ENCODE assay signal across 9 mouse cellular contexts in the genomic region with DNA sequence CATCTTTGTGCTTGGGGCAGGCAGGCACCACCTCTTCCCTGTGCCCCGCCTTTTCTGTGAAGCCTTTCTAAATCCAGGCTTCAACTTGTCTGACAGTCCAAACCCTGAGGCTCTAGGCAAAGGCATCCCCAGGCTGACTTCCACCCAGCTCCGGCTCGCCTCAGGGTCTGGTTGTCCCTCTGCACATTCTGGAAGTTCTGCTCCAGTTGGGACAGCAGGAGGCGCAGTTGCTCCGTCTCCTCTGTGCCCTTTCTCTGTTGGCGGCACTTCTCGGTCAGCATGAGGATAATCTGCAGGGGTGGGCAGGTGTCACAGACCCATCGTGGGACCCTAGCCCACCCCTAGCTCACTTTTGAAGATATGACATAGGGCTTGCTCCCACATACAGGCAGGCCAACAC. TPM values are rescaled to one million over a fixed set of nuclear protein-coding genes. Genes with fewer than 3 reads are reported as not detected.
DNase-seq lines count a peak whose midpoint lies in the region; ATAC-seq and TF ChIP-seq lines count a peak whose summit lies in the region.
"Had no signal": no experiment of that assay in that cellular context is flagged by ENCODE, and none has a peak within 500 bp of the region (broad histone marks: within the 10 kb centered on the region; RNA-seq: fewer than 3 reads in every experiment).

No protein-coding gene starts in this region.

- in situ Hi-C loops in ES-E14 (cut with MboI; ENCODE audit: low sequenced_read_pairs in 2 of 2, unreplicated experiment in 2 of 2): no loop called here

- peak; percentile 68 for TF ChIP-seq CTCF in olfactory bulb, adult 2 months (IDR thresholded peaks at IDR 0.05; ENCODE audit: insufficient read depth, low read depth, low read length)

- no peak overlapping the region for H3K9ac ChIP-seq in hindbrain, embryonic 16.5 days (ENCODE audit: low read depth, low read length)
- no peak overlapping the region for H3K9ac ChIP-seq in ES-E14 (ENCODE audit: insufficient read depth, low read depth, low read length, poor library complexity, severe bottlenecking)
- H3K9ac ChIP-seq: limb, embryonic 12.5 days had no signal

- H3K27ac ChIP-seq in hindbrain, embryonic 10.5 days: 0 out of 2 replicates have a peak overlapping the region, but pooled peaks have one; percentile 18
- H3K27ac ChIP-seq in hindbrain, embryonic 16.5 days (ENCODE audit: low read depth, low read length): no peak overlapping the region
- no peak overlapping the region for H3K27ac ChIP-seq in ES-E14 (ENCODE audit: insufficient read depth, low read depth, low read length, poor library complexity, severe bottlenecking)
- H3K27ac ChIP-seq in olfactory bulb, adult 2 months (ENCODE audit: insufficient read depth, low read depth, low read length): no peak overlapping the region
- H3K27ac ChIP-seq: limb, embryonic 12.5 days had no signal

- no peak overlapping the region for H3K4me3 ChIP-seq in hindbrain, embryonic 10.5 days
- H3K4me3 ChIP-seq in hindbrain, embryonic 16.5 days (ENCODE audit: low read length): no peak overlapping the region
- H3K4me3 ChIP-seq in ES-E14 (ENCODE audit: insufficient read depth in 1 of 2, low read depth in 1 of 2, low read length in 2 of 2, poor library complexity in 1 of 2, severe bottlenecking in 1 of 2): no peak overlapping the region
- no peak overlapping the region for H3K4me3 ChIP-seq in olfactory bulb, adult 2 months (ENCODE audit: insufficient read depth, low read depth, low read length)
- H3K4me3 ChIP-seq: limb, embryonic 12.5 days had no signal

- H3K36me3 ChIP-seq in hindbrain, embryonic 10.5 days: 0 out of 2 replicates have a peak, but pooled peaks cover 2% of the 10 kb centered on the region
- H3K36me3 ChIP-seq in hindbrain, embryonic 16.5 days (ENCODE audit: control insufficient read depth, insufficient read depth, low read length): no peaks in the 10 kb centered on the region
- peaks cover 3% of the 10 kb centered on the region; the same call in 1 of the 2 replicates for H3K36me3 ChIP-seq in ES-E14 (ENCODE audit: control insufficient read depth, insufficient read depth, low read length, poor library complexity, severe bottlenecking)
- H3K36me3 ChIP-seq: limb, embryonic 12.5 days had no signal

- no peaks in the 10 kb centered on the region for H3K9me3 ChIP-seq in hindbrain, embryonic 10.5 days
- no peaks in the 10 kb centered on the region for H3K9me3 ChIP-seq in hindbrain, embryonic 16.5 days (ENCODE audit: control insufficient read depth, low read length)
- H3K9me3 ChIP-seq in ES-E14 (ENCODE audit: control insufficient read depth, insufficient read depth, low read depth, low read length): no peaks in the 10 kb centered on the region
- H3K9me3 ChIP-seq: limb, embryonic 12.5 days had no signal

- H3K27me3 ChIP-seq in hindbrain, embryonic 10.5 days (ENCODE audit: insufficient read depth, poor library complexity, severe bottlenecking): peaks cover 15% of the 10 kb centered on the region
- H3K27me3 ChIP-seq in hindbrain, embryonic 16.5 days (replicated peaks; ENCODE audit: control insufficient read depth, insufficient read depth, low read length): no peaks in the 10 kb centered on the region

- WGBS in hindbrain, embryonic 10.5 days: 15% methylated on average over 8 of the region's 8 CpGs
- WGBS in hindbrain, embryonic 16.5 days: 17% methylated on average over 8 of the region's 8 CpGs
- WGBS in olfactory bulb, adult 2 months: 14% methylated on average over 8 of the region's 8 CpGs

- intact Hi-C loops in left cerebral cortex, postnatal 36 days (cut with DNase I): loop anchor here (2.0 kb wide), 1 partner anchor 78 kb away; no protein-coding TSS in a partner anchor

- no peak for ATAC-seq in hindbrain, embryonic 16.5 days

- DNase-seq in hindbrain, embryonic 10.5 days (ENCODE audit: low spot score): peak; percentile 69
- peak; percentile 67 for DNase-seq in ES-E14 (ENCODE audit: low read depth, low spot score)
- DNase-seq in cerebellum, postnatal 25 days: peak; percentile 83 to 87
- DNase-seq in heart, adult 8-10 months (ENCODE audit: low spot score): peak; percentile 62
- DNase-seq in left cerebral cortex, postnatal 36 days (ENCODE audit: low spot score in 2 of 2): peak; percentile 55 to 59
- peak; percentile 51 to 64 for DNase-seq in thymus, postnatal 10 days (ENCODE audit: low spot score in 2 of 2)

- TF ChIP-seq POLR2A in olfactory bulb, adult 2 months (IDR thresholded peaks at IDR 0.05; ENCODE audit: insufficient read depth, low read depth, low read length): no peak

- peaks cover 33% of the 10 kb centered on the region for H3K4me1 ChIP-seq in hindbrain, embryonic 10.5 days (replicated peaks)
- peaks cover 16% of the 10 kb centered on the region for H3K4me1 ChIP-seq in hindbrain, embryonic 16.5 days (ENCODE audit: control insufficient read depth, insufficient read depth, low read depth, low read length)
- peaks cover 5 to 17% of the 10 kb centered on the region in 2 experiments; a peak in 2 of 4 replicates for H3K4me1 ChIP-seq in ES-E14 (ENCODE audit: control insufficient read depth in 2 of 2, insufficient read depth in 2 of 2, low read length in 2 of 2, poor library complexity in 1 of 2)
- H3K4me1 ChIP-seq in olfactory bulb, adult 2 months (ENCODE audit: control insufficient read depth, insufficient read depth, low read length): peaks cover 23% of the 10 kb centered on the region

- no peak overlapping the region for H3K4me2 ChIP-seq in hindbrain, embryonic 16.5 days (ENCODE audit: low read length)
- H3K4me2 ChIP-seq: limb, embryonic 12.5 days had no signal

TF ChIP-seq in ES-E14, 5 proteins besides CTCF, POLR2A, EP300 and RAD21:
- TF ChIP-seq ZC3H11A (IDR thresholded peaks at IDR 0.05; ENCODE audit: borderline replicate concordance, low read depth, low read length): peak; percentile 29; the same call in 1 of the 2 replicates
- TF ChIP-seq ZNF384 (IDR thresholded peaks at IDR 0.05; ENCODE audit: low read depth, low read length): no peak

RNA-seq across cellular contexts. Expression of a gene that starts 3.5 kb away (rescaled TPM):
- 5.7 and 7.2 TPM in 2 replicates for polyA plus RNA-seq in hindbrain, embryonic 10.5 days (2016; fragmentation: Nextera tagmentation; extraction: Ambion mirVana)
- 6.5 and 6.8 TPM in 2 replicates for polyA plus RNA-seq in hindbrain, embryonic 16.5 days (2015; fragmentation: Nextera tagmentation; extraction: Ambion mirVana)
- 14.9 and 20.9 TPM in 2 replicates for total RNA-seq in ES-E14 (2012; rRNA removed)
- 1 to 10 TPM; 2.7 to 4.0 (median 3.2) TPM for total RNA-seq in heart, adult 8-10 months (2022)
- total RNA-seq in left cerebral cortex, postnatal 36 days (2021): 1 to 10 TPM; 7.2 to 9.2 TPM
- not detected in 2 replicates for polyA plus RNA-seq in olfactory bulb, adult 2 months (2012; ENCODE audit: insufficient read depth, insufficient read length, low replicate concordance, missing spikeins)

RNA-seq across cellular contexts. Expression of a gene that starts 3.7 kb away (rescaled TPM):
- 0.31 and 0.73 TPM in 2 replicates for polyA plus RNA-seq in hindbrain, embryonic 10.5 days (2016; fragmentation: Nextera tagmentation; extraction: Ambion mirVana)
- polyA plus RNA-seq in hindbrain, embryonic 16.5 days (2015; fragmentation: Nextera tagmentation; extraction: Ambion mirVana): 0.53 and 0.60 TPM in 2 replicates
- 0.94 and 2.2 TPM in 2 replicates for total RNA-seq in ES-E14 (2012; rRNA removed)
- total RNA-seq in heart, adult 8-10 months (2022): under 1 TPM in 1 of 4 experiments, not detected in 3; 0.19 TPM
- total RNA-seq in left cerebral cortex, postnatal 36 days (2021): under 1 TPM; 0.41 to 0.72 TPM
- not detected in 2 replicates for polyA plus RNA-seq in olfactory bulb, adult 2 months (2012; ENCODE audit: insufficient read depth, insufficient read length, low replicate concordance, missing spikeins)

RNA-seq across cellular contexts. Expression of a gene that starts 5.1 kb away (rescaled TPM):
- 1.1 and 1.2 TPM in 2 replicates for polyA plus RNA-seq in hindbrain, embryonic 10.5 days (2016; fragmentation: Nextera tagmentation; extraction: Ambion mirVana)
- polyA plus RNA-seq in hindbrain, embryonic 16.5 days (2015; fragmentation: Nextera tagmentation; extraction: Ambion mirVana): 0.75 and 1.1 TPM in 2 replicates
- 0.32 TPM in 1 of 2 replicates, not detected in the other for total RNA-seq in ES-E14 (2012; rRNA removed)
- not detected for total RNA-seq in heart, adult 8-10 months (2022)
- under 1 TPM in 1 of 2 experiments, not detected in 1; 0.29 TPM for total RNA-seq in left cerebral cortex, postnatal 36 days (2021)
- not detected in 2 replicates for polyA plus RNA-seq in olfactory bulb, adult 2 months (2012; ENCODE audit: insufficient read depth, insufficient read length, low replicate concordance, missing spikeins)

RNA-seq across cellular contexts. Expression of a gene that starts 22.1 kb away (rescaled TPM):
- 56.9 and 61.6 TPM in 2 replicates for polyA plus RNA-seq in hindbrain, embryonic 10.5 days (2016; fragmentation: Nextera tagmentation; extraction: Ambion mirVana)
- 50.8 and 56.9 TPM in 2 replicates for polyA plus RNA-seq in hindbrain, embryonic 16.5 days (2015; fragmentation: Nextera tagmentation; extraction: Ambion mirVana)
- 75.9 and 124 TPM in 2 replicates for total RNA-seq in ES-E14 (2012; rRNA removed)
- 10 to 100 TPM in 1 of 4 experiments, 1 to 10 TPM in 3; 7.8 to 10.1 (median 8.2) TPM for total RNA-seq in heart, adult 8-10 months (2022)
- 10 to 100 TPM; 27.8 to 29.9 TPM for total RNA-seq in left cerebral cortex, postnatal 36 days (2021)
- polyA plus RNA-seq in olfactory bulb, adult 2 months (2012; ENCODE audit: insufficient read depth, insufficient read length, low replicate concordance, missing spikeins): not detected in 2 replicates

RNA-seq across cellular contexts. Expression of a gene that starts 38.3 kb away (rescaled TPM):
- polyA plus RNA-seq in hindbrain, embryonic 10.5 days (2016; fragmentation: Nextera tagmentation; extraction: Ambion mirVana): 1.3 and 1.7 TPM in 2 replicates
- 2.6 and 3.4 TPM in 2 replicates for polyA plus RNA-seq in hindbrain, embryonic 16.5 days (2015; fragmentation: Nextera tagmentation; extraction: Ambion mirVana)
- not detected in 2 replicates for total RNA-seq in ES-E14 (2012; rRNA removed)
- total RNA-seq in heart, adult 8-10 months (2022): not detected
- 1 to 10 TPM; 2.5 to 3.2 TPM for total RNA-seq in left cerebral cortex, postnatal 36 days (2021)
- polyA plus RNA-seq in olfactory bulb, adult 2 months (2012; ENCODE audit: insufficient read depth, insufficient read length, low replicate concordance, missing spikeins): not detected in 2 replicates
- polyA plus RNA-seq: limb, embryonic 12.5 days had no signal
